Mouse (Mus musculus) midbrain, embryonic 16.5 days (tissue): ENCODE measurements around the gene Tctex1d1. TPM values are rescaled to one million over a fixed set of nuclear protein-coding genes. Genes with fewer than 3 reads are reported as not detected.
A peak's percentile ranks its signal among the peaks of the same experiment; 100 is the strongest.

Experiments
- ATAC-seq: fragments of 200-750 bp; cut with Nextera tagmentation; 2 replicates; pipeline ENCODE4 v1.8.0; 2017; ENCODE audit warnings: moderate TSS enrichment
- H3K27ac ChIP-seq: fragments of 300-500 bp; sonication (generic); 2 replicates; pipeline ENCODE4 v1.5.1; 2014; ENCODE audit warnings: mild to moderate bottlenecking, low read length, mixed read lengths
- H3K27me3 ChIP-seq: fragments of 300-500 bp; sonication (generic); 2 replicates; pipeline ENCODE4 v1.6.1; 2014; ENCODE audit warnings: low read depth, low read length, mixed read lengths; ENCODE audit not compliant: control insufficient read depth, insufficient read depth
- H3K36me3 ChIP-seq: fragments of 300-500 bp; sonication (generic); 2 replicates; pipeline ENCODE4 v1.6.1; 2014; ENCODE audit warnings: mild to moderate bottlenecking, low read length, moderate library complexity, mixed read lengths; ENCODE audit not compliant: control insufficient read depth, insufficient read depth
- H3K4me1 ChIP-seq: fragments of 300-500 bp; sonication (generic); 2 replicates; pipeline ENCODE4 v1.6.1; 2014; ENCODE audit warnings: mild to moderate bottlenecking, low read length, mixed read lengths; ENCODE audit not compliant: control insufficient read depth, insufficient read depth
- H3K4me2 ChIP-seq: fragments of 300-500 bp; sonication (generic); 2 replicates; pipeline ENCODE4 v1.6.1; 2014; ENCODE audit warnings: mild to moderate bottlenecking, low read length, mixed read lengths
- H3K4me3 ChIP-seq: fragments of 300-500 bp; sonication (generic); 2 replicates; pipeline ENCODE4 v1.5.1; 2014; ENCODE audit warnings: low read depth, mild to moderate bottlenecking, low read length, moderate library complexity, mixed read lengths
- H3K9ac ChIP-seq: fragments of 300-500 bp; sonication (generic); 2 replicates; pipeline ENCODE4 v1.6.1; 2014; ENCODE audit warnings: low read depth, low read length, mixed read lengths
- H3K9me3 ChIP-seq: fragments of 300-500 bp; sonication (generic); replicated peaks from 2 replicates; pipeline ENCODE4 v1.6.1; 2014; ENCODE audit warnings: mild to moderate bottlenecking, low read length, mixed read lengths; ENCODE audit not compliant: control insufficient read depth, poor library complexity, severe bottlenecking
- WGBS: fragments of 180-500 bp; shearing (Covaris S2); extraction: QIAGEN DNeasy Blood & Tissue Kit; methylation state at CpG from one replicate; pipeline ENCODE4 v1.1.7; 2014; 5-methylcytosine and 5-hydroxymethylcytosine counted together
- polyA plus RNA-seq: library from polyadenylated mRNA; unstranded; fragments of >200 nt; fragmentation: Nextera tagmentation; extraction: Ambion mirVana; gene quantifications from 2 replicates; pipeline ENCODE4 v1.2.1, GENCODE M21; 2015

The Tctex1d1 gene
- polyA plus RNA-seq, 1 experiment from 2014 or later = 2.4 TPM

GRCm38 (mm10) chr4:102981709-102982108 lies 3.3 kb downstream of the Tctex1d1 start:
- no peak for ATAC-seq
- H3K4me3 ChIP-seq = no peak overlapping the region
- H3K36me3 ChIP-seq = no peaks in the 10 kb centered on the region
- no peak overlapping the region for H3K4me2 ChIP-seq
- H3K27me3 ChIP-seq = no peaks in the 10 kb centered on the region; the same call in 1 of the 2 replicates
- peaks cover 9% of the 10 kb centered on the region for H3K4me1 ChIP-seq
- H3K9ac ChIP-seq = no peak overlapping the region
- no peaks in the 10 kb centered on the region for H3K9me3 ChIP-seq
- 86% methylated on average over 8 of the region's 8 CpGs for WGBS
- H3K27ac ChIP-seq = no peak overlapping the region

GRCm38 (mm10) chr4:102986173-102986572 lies 7.8 kb downstream of the Tctex1d1 start:
- H3K4me1 ChIP-seq = no peaks in the 10 kb centered on the region
- H3K27me3 ChIP-seq = no peaks in the 10 kb centered on the region
- no peak overlapping the region for H3K27ac ChIP-seq
- H3K36me3 ChIP-seq = no peaks in the 10 kb centered on the region
- no peak overlapping the region for H3K9ac ChIP-seq
- 83% methylated on average over 7 of the region's 7 CpGs for WGBS
- no peak for ATAC-seq
- H3K4me2 ChIP-seq = no peak overlapping the region
- no peak overlapping the region for H3K4me3 ChIP-seq
- no peaks in the 10 kb centered on the region for H3K9me3 ChIP-seq

- Histone ChIP-seq H3K9ac (no peak overlapping the region), H3K27me3 (no peaks in the 10 kb centered on the region), H3K4me1 (no peaks in the 10 kb centered on the region), H3K36me3 (no peaks in the 10 kb centered on the region), H3K4me3 (no peak overlapping the region), H3K27ac (no peak overlapping the region), H3K4me2 (no peak overlapping the region), H3K9me3 (no peaks in the 10 kb centered on the region)
- 0% methylated on average over 2 of the region's 2 CpGs for WGBS
- ATAC-seq = peak; percentile 78; the same call in 1 of the 2 replicates
These were observed 8.5 kb downstream of the Tctex1d1 start for GRCm38 (mm10) chr4:102986917-102987316.

- no peaks in the 10 kb centered on the region for H3K27me3 ChIP-seq
- 19% methylated on average over 4 of the region's 4 CpGs for WGBS
- peak; percentile 73; the same call in 1 of the 2 replicates for ATAC-seq
- H3K4me1 ChIP-seq = no peaks in the 10 kb centered on the region
- no peak overlapping the region for H3K4me2 ChIP-seq
- no peaks in the 10 kb centered on the region for H3K9me3 ChIP-seq
- H3K9ac ChIP-seq = no peak overlapping the region
- no peak overlapping the region for H3K4me3 ChIP-seq
- H3K36me3 ChIP-seq = no peaks in the 10 kb centered on the region
- H3K27ac ChIP-seq = no peak overlapping the region
These were observed 8.9 kb downstream of the Tctex1d1 start for GRCm38 (mm10) chr4:102987325-102987724.

GRCm38 (mm10) chr4:102987756-102988155 lies 9.3 kb downstream of the Tctex1d1 start:
- no peaks in the 10 kb centered on the region for H3K9me3 ChIP-seq
- WGBS = 66% methylated on average over 2 of the region's 2 CpGs
- H3K4me2 ChIP-seq = no peak overlapping the region
- H3K36me3 ChIP-seq = no peaks in the 10 kb centered on the region
- no peaks in the 10 kb centered on the region for H3K4me1 ChIP-seq
- no peaks in the 10 kb centered on the region for H3K27me3 ChIP-seq
- H3K27ac ChIP-seq = no peak overlapping the region
- no peak overlapping the region for H3K9ac ChIP-seq
- no peak for ATAC-seq
- no peak overlapping the region for H3K4me3 ChIP-seq

GRCm38 (mm10) chr4:102988526-102988925 lies 10.1 kb downstream of the Tctex1d1 start:
- H3K4me3 ChIP-seq = no peak overlapping the region
- H3K9me3 ChIP-seq = no peaks in the 10 kb centered on the region
- no peaks in the 10 kb centered on the region for H3K36me3 ChIP-seq
- WGBS = 80% methylated on average over 6 of the region's 6 CpGs
- no peaks in the 10 kb centered on the region for H3K27me3 ChIP-seq
- no peak overlapping the region for H3K27ac ChIP-seq
- no peak overlapping the region for H3K4me2 ChIP-seq
- no peaks in the 10 kb centered on the region for H3K4me1 ChIP-seq
- ATAC-seq = no peak
- H3K9ac ChIP-seq = no peak overlapping the region

GRCm38 (mm10) chr4:102989391-102989790 lies 11.0 kb downstream of the Tctex1d1 start:
- H3K27me3 ChIP-seq = no peaks in the 10 kb centered on the region
- WGBS = 73% methylated on average over 5 of the region's 5 CpGs
- H3K36me3 ChIP-seq = no peaks in the 10 kb centered on the region
- no peaks in the 10 kb centered on the region for H3K4me1 ChIP-seq
- ATAC-seq = no peak
- no peak overlapping the region for H3K9ac ChIP-seq
- no peak overlapping the region for H3K27ac ChIP-seq
- H3K4me3 ChIP-seq = no peak overlapping the region
- no peaks in the 10 kb centered on the region for H3K9me3 ChIP-seq
- no peak overlapping the region for H3K4me2 ChIP-seq

GRCm38 (mm10) chr4:102990016-102990415 lies 11.6 kb downstream of the Tctex1d1 start:
- Histone ChIP-seq H3K36me3 (no peaks in the 10 kb centered on the region), H3K4me1 (no peaks in the 10 kb centered on the region), H3K4me3 (no peak overlapping the region), H3K9me3 (no peaks in the 10 kb centered on the region), H3K27me3 (no peaks in the 10 kb centered on the region), H3K4me2 (no peak overlapping the region), H3K9ac (no peak overlapping the region), H3K27ac (no peak overlapping the region)
- WGBS = 79% methylated on average over 4 of the region's 4 CpGs
- no peak for ATAC-seq

- Histone ChIP-seq H3K36me3 (no peaks in the 10 kb centered on the region), H3K4me2 (no peak overlapping the region), H3K9ac (no peak overlapping the region), H3K27me3 (no peaks in the 10 kb centered on the region), H3K4me3 (no peak overlapping the region), H3K9me3 (no peaks in the 10 kb centered on the region), H3K27ac (no peak overlapping the region), H3K4me1 (no peaks in the 10 kb centered on the region)
- WGBS = 84% methylated on average over 11 of the region's 11 CpGs
- no peak for ATAC-seq
These were observed 12.4 kb downstream of the Tctex1d1 start for GRCm38 (mm10) chr4:102990595-102991340.
